Mouse (Mus musculus) limb, embryonic 14.5 days (tissue): ENCODE results near the gene Enpep. TPM values are rescaled to one million over a fixed set of nuclear protein-coding genes. Genes with fewer than 3 reads are reported as not detected.

Source experiments
- ATAC-seq: fragments of 200-750 bp; cut with Nextera tagmentation; 2 replicates; pipeline ENCODE4 v1.8.0; 2017; ENCODE audit warnings: low read depth, moderate number of reproducible peaks, moderate TSS enrichment; ENCODE audit not compliant: low FRiP score
- DNase-seq: peaks from one replicate; pipeline ENCODE4 v3.0.0-alpha.2; 2015; ENCODE audit warnings: low spot score
- H3K27ac ChIP-seq: fragments of 300-500 bp; sonication (generic); replicated peaks from 2 replicates; pipeline ENCODE4 v1.5.1; 2014; ENCODE audit warnings: low read depth, mild to moderate bottlenecking, low read length, moderate library complexity, mixed read lengths
- H3K27me3 ChIP-seq: fragments of 300-500 bp; sonication (generic); 2 replicates; pipeline ENCODE4 v1.6.1; 2014; ENCODE audit warnings: low read length, mixed read lengths; ENCODE audit not compliant: control insufficient read depth, insufficient read depth
- H3K36me3 ChIP-seq: fragments of 300-500 bp; sonication (generic); 2 replicates; pipeline ENCODE4 v1.6.1; 2014; ENCODE audit warnings: mild to moderate bottlenecking, low read length, moderate library complexity, mixed read lengths; ENCODE audit not compliant: control insufficient read depth, insufficient read depth
- H3K4me1 ChIP-seq: fragments of 300-500 bp; sonication (generic); 2 replicates; pipeline ENCODE4 v1.6.1; 2014; ENCODE audit warnings: antibody characterized with exemption, low read length, mixed read lengths; ENCODE audit not compliant: control insufficient read depth, insufficient read depth
- H3K4me2 ChIP-seq: fragments of 300-500 bp; sonication (generic); replicated peaks from 2 replicates; pipeline ENCODE4 v1.6.1; 2014; ENCODE audit warnings: low read depth, mild to moderate bottlenecking, low read length, moderate library complexity; ENCODE audit not compliant: severe bottlenecking
- H3K4me3 ChIP-seq: fragments of 300-500 bp; sonication (generic); replicated peaks from 2 replicates; pipeline ENCODE4 v1.5.1; 2014; ENCODE audit warnings: low read length
- H3K9ac ChIP-seq: fragments of 300-500 bp; sonication (generic); 2 replicates; pipeline ENCODE4 v1.6.1; 2014; ENCODE audit warnings: mild to moderate bottlenecking, low read depth, low read length, moderate library complexity; ENCODE audit not compliant: severe bottlenecking
- H3K9me3 ChIP-seq: fragments of 300-500 bp; sonication (generic); 2 replicates; pipeline ENCODE4 v1.6.1; 2016; ENCODE audit warnings: low read length; ENCODE audit not compliant: control insufficient read depth
- POLR2A ChIP-seq: fragments of 200-500 bp; IDR thresholded peaks from 2 replicates; pipeline ENCODE4 v1.8.0; 2012; ENCODE audit warnings: inconsistent platforms, mild to moderate bottlenecking, moderate library complexity, borderline replicate concordance; ENCODE audit not compliant: insufficient read depth, insufficient read length; ENCODE audit errors: extremely low read depth
- WGBS: fragments of 180-500 bp; shearing (Covaris S2); extraction: QIAGEN DNeasy Blood & Tissue Kit; methylation state at CpG from one replicate; pipeline ENCODE4 v1.1.7; 2014; 5-methylcytosine and 5-hydroxymethylcytosine counted together
- polyA plus RNA-seq, 2 experiments: library from polyadenylated mRNA; depleted of rRNA in 1 of 2; stranded (reverse) in 1 of 2; unstranded in 1 of 2; fragments of >200 nt; fragmentation: Nextera tagmentation in 1 of 2; extraction: Ambion mirVana in 1 of 2; gene quantifications; 2 replicates each; pipeline versions ENCODE4 v1.2.1 to v1.2.3; 2012 to 2014

The Enpep gene
- polyA plus RNA-seq, 2 experiments = 1.7 to 3.1 TPM

GRCm38 (mm10) chr3:129303941-129304340 lies 28.6 kb downstream of the Enpep start:
- H3K9me3 ChIP-seq = no peaks in the 10 kb centered on the region
- no peaks in the 10 kb centered on the region for H3K4me1 ChIP-seq
- no peaks in the 10 kb centered on the region for H3K36me3 ChIP-seq
- TF ChIP-seq POLR2A = no peak
- no peak overlapping the region for H3K9ac ChIP-seq
- H3K4me2 ChIP-seq = no peak overlapping the region
- no peaks in the 10 kb centered on the region for H3K27me3 ChIP-seq
- WGBS = 7% methylated on average over 3 of the region's 3 CpGs
- no peak for ATAC-seq
- no peak overlapping the region for H3K27ac ChIP-seq
- DNase-seq = peak; percentile 80
- no peak overlapping the region for H3K4me3 ChIP-seq

GRCm38 (mm10) chr3:129299874-129300273 lies 32.6 kb downstream of the Enpep start:
- Histone ChIP-seq H3K27ac (no peak overlapping the region), H3K4me3 (no peak overlapping the region), H3K9ac (no peak overlapping the region), H3K4me1 (no peaks in the 10 kb centered on the region), H3K36me3 (no peaks in the 10 kb centered on the region), H3K4me2 (no peak overlapping the region), H3K9me3 (no peaks in the 10 kb centered on the region), H3K27me3 (no peaks in the 10 kb centered on the region)
- no peak for TF ChIP-seq POLR2A
- whole genome bisulfite sequencing = 71% methylated on average over 1 of the region's 1 CpGs
- ATAC-seq = no peak
- DNase-seq = peak; percentile 75

- no peak for DNase-seq
- no peak overlapping the region for H3K9ac ChIP-seq
- H3K27ac ChIP-seq = no peak overlapping the region
- 82% methylated on average over 8 of the region's 8 CpGs for WGBS
- H3K4me2 ChIP-seq = no peak overlapping the region
- H3K27me3 ChIP-seq = no peaks in the 10 kb centered on the region
- H3K4me1 ChIP-seq = no peaks in the 10 kb centered on the region
- ATAC-seq = no peak
- no peak overlapping the region for H3K4me3 ChIP-seq
- TF ChIP-seq POLR2A = no peak
- H3K36me3 ChIP-seq = no peaks in the 10 kb centered on the region
- no peaks in the 10 kb centered on the region for H3K9me3 ChIP-seq
Observed at GRCm38 (mm10) chr3:129298606-129299005, 33.9 kb downstream of the Enpep start.

DNA sequence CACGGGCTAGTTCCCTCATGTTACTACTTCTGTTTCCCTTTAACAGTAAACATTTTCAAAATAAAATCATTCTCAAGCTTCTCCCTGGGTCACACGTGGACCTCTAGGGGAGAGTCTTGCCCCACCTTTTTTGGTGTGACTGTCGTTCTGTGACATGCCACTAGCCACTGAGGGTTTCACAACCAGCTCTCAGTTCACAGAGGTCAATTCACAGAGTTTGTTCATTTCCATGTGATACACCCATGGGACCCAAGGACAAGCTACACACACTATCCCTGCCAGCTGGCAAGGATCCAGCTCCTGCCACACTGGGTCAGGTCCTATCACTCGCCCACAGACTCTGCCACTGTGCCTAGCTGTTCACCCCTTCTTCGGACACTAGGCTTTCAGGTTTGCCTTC lies 35.5 kb downstream of the Enpep start:
- no peak overlapping the region for H3K9ac ChIP-seq
- no peaks in the 10 kb centered on the region for H3K9me3 ChIP-seq
- H3K27me3 ChIP-seq = no peaks in the 10 kb centered on the region
- 63% methylated on average over 5 of the region's 5 CpGs for WGBS
- H3K4me1 ChIP-seq = no peaks in the 10 kb centered on the region
- H3K27ac ChIP-seq = no peak overlapping the region
- H3K4me2 ChIP-seq = no peak overlapping the region
- no peak for TF ChIP-seq POLR2A
- no peak overlapping the region for H3K4me3 ChIP-seq
- DNase-seq = no peak
- H3K36me3 ChIP-seq = no peaks in the 10 kb centered on the region
- no peak for ATAC-seq

DNA sequence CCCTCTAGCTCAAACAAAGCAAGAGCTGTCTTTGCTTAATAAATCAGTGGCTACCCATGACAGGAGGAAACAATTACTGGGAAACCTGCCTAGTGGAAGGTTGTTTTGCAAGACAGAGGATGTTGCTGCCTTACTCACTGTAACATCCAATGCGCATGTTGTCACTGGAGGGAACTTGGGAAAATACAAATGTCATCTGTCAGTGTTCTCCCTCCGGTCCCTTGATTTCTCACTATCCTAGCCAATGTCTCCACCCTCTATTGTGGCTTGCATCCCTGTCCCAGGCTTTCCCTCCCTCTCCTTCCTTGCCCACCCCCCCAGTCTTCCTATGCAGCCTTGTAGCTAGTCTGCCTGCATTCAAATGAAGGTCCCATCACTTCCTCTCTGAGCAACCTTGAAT lies 36.6 kb downstream of the Enpep start:
- no peak for ATAC-seq
- Histone ChIP-seq H3K4me2 (no peak overlapping the region), H3K9ac (no peak overlapping the region), H3K36me3 (no peaks in the 10 kb centered on the region), H3K27me3 (no peaks in the 10 kb centered on the region), H3K9me3 (no peaks in the 10 kb centered on the region), H3K27ac (no peak overlapping the region), H3K4me1 (no peaks in the 10 kb centered on the region), H3K4me3 (no peak overlapping the region)
- 70% methylated on average over 2 of the region's 2 CpGs for WGBS
- DNase-seq = no peak
- TF ChIP-seq POLR2A = no peak

DNA sequence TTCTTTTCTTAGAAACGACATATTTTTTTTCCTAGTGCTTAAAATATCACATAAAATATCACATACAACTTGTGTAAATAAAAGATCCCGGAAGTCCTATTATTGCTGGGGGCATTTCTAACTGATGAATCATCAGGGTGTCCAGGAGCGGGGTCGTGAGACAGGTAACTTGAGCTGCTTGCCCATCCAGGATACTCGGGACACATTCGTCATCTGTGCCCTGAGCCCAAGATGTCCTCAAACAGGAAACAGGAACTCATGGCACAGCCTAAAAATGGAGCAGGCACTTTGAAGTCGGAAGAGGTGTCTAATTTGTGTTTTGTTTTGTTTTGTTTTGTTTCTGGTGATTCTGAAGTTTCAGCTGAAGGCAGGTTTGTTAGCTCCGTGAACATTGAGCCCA lies 43.0 kb downstream of the Enpep start:
- H3K9ac ChIP-seq = no peak overlapping the region
- no peaks in the 10 kb centered on the region for H3K27me3 ChIP-seq
- no peak overlapping the region for H3K4me3 ChIP-seq
- TF ChIP-seq POLR2A = no peak
- 53% methylated on average over 8 of the region's 8 CpGs for WGBS
- no peaks in the 10 kb centered on the region for H3K9me3 ChIP-seq
- H3K36me3 ChIP-seq = no peaks in the 10 kb centered on the region
- ATAC-seq = no peak
- DNase-seq = no peak
- H3K4me2 ChIP-seq = no peak overlapping the region
- no peak overlapping the region for H3K27ac ChIP-seq
- H3K4me1 ChIP-seq = no peaks in the 10 kb centered on the region
